Mouse (Mus musculus): Measurements from ENCODE around the gene Slco2a1. TPM values are rescaled to one million over a fixed set of nuclear protein-coding genes. Genes with fewer than 3 reads are reported as not detected.

Slco2a1 gene
- polyA plus RNA-seq, 1 experiment = 0.12 TPM

GRCm38 (mm10) chr9:102951091-102951994 lies 37.2 kb upstream of the Slco2a1 start:
- Histone ChIP-seq H3K79me2 (ENCODE audit: control insufficient read depth, insufficient read depth) (no peaks in the 10 kb centered on the region), H3K27me3 (ENCODE audit: control insufficient read depth, insufficient read depth, insufficient read length) (no peaks in the 10 kb centered on the region), H3K36me3 (ENCODE audit: control insufficient read depth, insufficient read depth) (no peaks in the 10 kb centered on the region), H3K4me3 (no peak overlapping the region), H3ac (ENCODE audit: control insufficient read depth, insufficient read length) (no peak overlapping the region), H3K4me2 (ENCODE audit: low read depth) (no peak overlapping the region)
- TF ChIP-seq TCF12 (IDR thresholded peaks at IDR 0.05; ENCODE audit: insufficient read depth, poor library complexity, severe bottlenecking) (no peak), SRF (IDR thresholded peaks at IDR 0.05; ENCODE audit: control insufficient read depth, insufficient read length, low read depth) (no peak), POLR2AphosphoS2 (IDR thresholded peaks at IDR 0.05; ENCODE audit: insufficient read length, low read depth) (no peak), MYOG (IDR thresholded peaks at IDR 0.05; ENCODE audit: control insufficient read depth in 1 of 3, insufficient read depth in 1 of 3, insufficient read length in 2 of 3, low read depth in 2 of 3) (no peak), REST (IDR thresholded peaks at IDR 0.05; ENCODE audit: insufficient read depth, insufficient read length) (no peak), CEBPB (IDR thresholded peaks at IDR 0.05; ENCODE audit: insufficient read depth, poor library complexity, severe bottlenecking) (no peak), POLR2A (IDR thresholded peaks at IDR 0.05; ENCODE audit: insufficient read length, low read depth) (no peak), TCF3 (IDR thresholded peaks at IDR 0.05; ENCODE audit: insufficient read length, low read depth) (no peak), USF1 (IDR thresholded peaks at IDR 0.05; ENCODE audit: low read depth) (no peak), MYOD1 (IDR thresholded peaks at IDR 0.05; ENCODE audit: control insufficient read depth in 1 of 3, insufficient read length in 2 of 3, low read depth in 2 of 3) (no peak), E2F4 (IDR thresholded peaks at IDR 0.05; ENCODE audit: insufficient read depth) (no peak), MAX (IDR thresholded peaks at IDR 0.05; ENCODE audit: low read depth) (no peak)

GRCm38 (mm10) chr9:102955866-102956265 lies 32.6 kb upstream of the Slco2a1 start:
- Histone ChIP-seq H3K27me3 (ENCODE audit: control insufficient read depth, insufficient read depth, insufficient read length) (no peaks in the 10 kb centered on the region), H3K4me2 (ENCODE audit: low read depth) (no peak overlapping the region), H3K36me3 (ENCODE audit: control insufficient read depth, insufficient read depth) (no peaks in the 10 kb centered on the region), H3ac (ENCODE audit: control insufficient read depth, insufficient read length) (no peak overlapping the region), H3K4me3 (no peak overlapping the region), H3K79me2 (ENCODE audit: control insufficient read depth, insufficient read depth) (no peaks in the 10 kb centered on the region)
- TF ChIP-seq POLR2A (IDR thresholded peaks at IDR 0.05; ENCODE audit: insufficient read length, low read depth) (no peak), MAX (IDR thresholded peaks at IDR 0.05; ENCODE audit: low read depth) (no peak), USF1 (IDR thresholded peaks at IDR 0.05; ENCODE audit: low read depth) (no peak), CEBPB (IDR thresholded peaks at IDR 0.05; ENCODE audit: insufficient read depth, poor library complexity, severe bottlenecking) (no peak), MYOG (IDR thresholded peaks at IDR 0.05; ENCODE audit: control insufficient read depth in 1 of 3, insufficient read depth in 1 of 3, insufficient read length in 2 of 3, low read depth in 2 of 3) (no peak), POLR2AphosphoS2 (IDR thresholded peaks at IDR 0.05; ENCODE audit: insufficient read length, low read depth) (no peak), TCF3 (IDR thresholded peaks at IDR 0.05; ENCODE audit: insufficient read length, low read depth) (no peak), TCF12 (IDR thresholded peaks at IDR 0.05; ENCODE audit: insufficient read depth, poor library complexity, severe bottlenecking) (no peak)

- H3K36me3 ChIP-seq (ENCODE audit: control insufficient read depth, insufficient read depth) = no peaks in the 10 kb centered on the region
- TF ChIP-seq E2F4 (IDR thresholded peaks at IDR 0.05; ENCODE audit: insufficient read depth) = no peak
- TF ChIP-seq REST (IDR thresholded peaks at IDR 0.05; ENCODE audit: insufficient read depth, insufficient read length) = no peak
Measured at GRCm38 (mm10) chr9:102958703-102959102, 29.8 kb upstream of the Slco2a1 start.

GRCm38 (mm10) chr9:102961356-102962092 lies 27.0 kb upstream of the Slco2a1 start:
- Histone ChIP-seq H3ac (ENCODE audit: control insufficient read depth, insufficient read length) (no peak overlapping the region), H3K27me3 (ENCODE audit: control insufficient read depth, insufficient read depth, insufficient read length) (no peaks in the 10 kb centered on the region), H3K4me3 (no peak overlapping the region), H3K79me2 (ENCODE audit: control insufficient read depth, insufficient read depth) (no peaks in the 10 kb centered on the region), H3K36me3 (ENCODE audit: control insufficient read depth, insufficient read depth) (no peaks in the 10 kb centered on the region), H3K4me2 (ENCODE audit: low read depth) (no peak overlapping the region)
- TF ChIP-seq REST (IDR thresholded peaks at IDR 0.05; ENCODE audit: insufficient read depth, insufficient read length) = no peak
- no peak for TF ChIP-seq TCF12 (IDR thresholded peaks at IDR 0.05; ENCODE audit: insufficient read depth, poor library complexity, severe bottlenecking)
- TF ChIP-seq CEBPB (IDR thresholded peaks at IDR 0.05; ENCODE audit: insufficient read depth, poor library complexity, severe bottlenecking) = no peak
- TF ChIP-seq MYOG (IDR thresholded peaks at IDR 0.05; ENCODE audit: control insufficient read depth in 1 of 3, insufficient read depth in 1 of 3, insufficient read length in 2 of 3, low read depth in 2 of 3) = no peak

More at GRCm38 (mm10) chr9:102958703-102959102, 29.8 kb upstream of the Slco2a1 start:
- Histone ChIP-seq H3K4me3 (no peak overlapping the region), H3K79me2 (ENCODE audit: control insufficient read depth, insufficient read depth) (no peaks in the 10 kb centered on the region), H3K4me2 (ENCODE audit: low read depth) (no peak overlapping the region), H3K27me3 (ENCODE audit: control insufficient read depth, insufficient read depth, insufficient read length) (no peaks in the 10 kb centered on the region), H3ac (ENCODE audit: control insufficient read depth, insufficient read length) (no peak overlapping the region)
